Mouse (Mus musculus): ENCODE measurements around the gene Xpo5. TPM values are rescaled to one million over a fixed set of nuclear protein-coding genes. Genes with fewer than 3 reads are reported as not detected.

Xpo5 gene
- total and polyA plus RNA-seq, 3 experiments, result 47.5 to 93.4 (median 82.7) TPM

GRCm38 (mm10) chr17:46269771-46270534 is 67.4 kb downstream of the Xpo5 start:
- Histone ChIP-seq H3K9me3 (replicated peaks; ENCODE audit: insufficient read depth, low read length) (no peaks in the 10 kb centered on the region), H3K4me1 (ENCODE audit: control insufficient read depth in 1 of 2, insufficient read depth in 2 of 2, low read length in 2 of 2) (no peaks in the 10 kb centered on the region), H3K4me3 (ENCODE audit: control insufficient read depth in 1 of 2, insufficient read depth in 1 of 2, low read depth in 2 of 2, low read length in 2 of 2) (no peak overlapping the region), H3K27me3 (ENCODE audit: control insufficient read depth in 1 of 2, insufficient read depth in 2 of 2, low read length in 2 of 2) (no peaks in the 10 kb centered on the region), H3K27ac (ENCODE audit: control insufficient read depth, low read depth, low read length) (no peak overlapping the region), H3K36me3 (ENCODE audit: control insufficient read depth in 1 of 2, insufficient read depth in 2 of 2, low read length in 2 of 2) (peaks cover 0 to 6% of the 10 kb centered on the region in 2 experiments; a peak in 2 of 4 replicates), H3K9ac (ENCODE audit: control insufficient read depth, low read depth, low read length, poor library complexity, severe bottlenecking) (no peak overlapping the region), H3K79me2 (ENCODE audit: control insufficient read depth, insufficient read depth, low read length, poor library complexity) (no peaks in the 10 kb centered on the region)
- TF ChIP-seq ZMIZ1 (IDR thresholded peaks at IDR 0.05; ENCODE audit: low read depth, low read length), result no peak
- no peak for TF ChIP-seq MEF2A (IDR thresholded peaks at IDR 0.05; ENCODE audit: extremely low read depth, insufficient replicate concordance, low read depth, low read length, poor library complexity, severe bottlenecking)
- no peak for TF ChIP-seq MAZ (IDR thresholded peaks at IDR 0.05; ENCODE audit: low read depth, low read length)
- no peak for TF ChIP-seq ZC3H11A (IDR thresholded peaks at IDR 0.05; ENCODE audit: low read depth, low read length)
- no peak for TF ChIP-seq TCF12 (IDR thresholded peaks at IDR 0.05; ENCODE audit: low read depth, low read length)
- TF ChIP-seq EP300 (IDR thresholded peaks at IDR 0.05; ENCODE audit: low read depth in 1 of 2, low read length in 2 of 2), result no peak
- TF ChIP-seq GATA1 (IDR thresholded peaks at IDR 0.05; ENCODE audit: low read depth, low read length), result no peak
- no peak for TF ChIP-seq BHLHE40 (IDR thresholded peaks at IDR 0.05; ENCODE audit: borderline replicate concordance, low read depth, low read length)
- TF ChIP-seq MAX (IDR thresholded peaks at IDR 0.05; ENCODE audit: low read length), result no peak
- no peak for TF ChIP-seq HCFC1 (IDR thresholded peaks at IDR 0.05; ENCODE audit: low read depth, low read length)
- TF ChIP-seq POLR2AphosphoS5 (IDR thresholded peaks at IDR 0.05; ENCODE audit: borderline replicate concordance, low read depth, low read length), result no peak
- TF ChIP-seq CTCF (IDR thresholded peaks at IDR 0.05 in 2 of 3, conservative IDR thresholded peaks at IDR 0.05 in 1 of 3; ENCODE audit: control insufficient read depth in 1 of 3, insufficient read depth in 1 of 3, low read depth in 2 of 3, low read length in 3 of 3, poor library complexity in 1 of 3, severe bottlenecking in 1 of 3), result no peak
- no peak for DNase-seq (ENCODE audit: low read depth, low spot score)

GRCm38 (mm10) chr17:46272058-46272457 is 69.5 kb downstream of the Xpo5 start:
- Histone ChIP-seq H3K27ac (ENCODE audit: control insufficient read depth, low read depth, low read length) (no peak overlapping the region), H3K79me2 (ENCODE audit: control insufficient read depth, insufficient read depth, low read length, poor library complexity) (no peaks in the 10 kb centered on the region), H3K36me3 (ENCODE audit: control insufficient read depth in 1 of 2, insufficient read depth in 2 of 2, low read length in 2 of 2) (peaks cover 0 to 4% of the 10 kb centered on the region in 2 experiments; a peak in 1 of 4 replicates), H3K4me1 (ENCODE audit: control insufficient read depth in 1 of 2, insufficient read depth in 2 of 2, low read length in 2 of 2) (no peaks in the 10 kb centered on the region), H3K27me3 (ENCODE audit: control insufficient read depth in 1 of 2, insufficient read depth in 2 of 2, low read length in 2 of 2) (no peaks in the 10 kb centered on the region), H3K4me3 (ENCODE audit: control insufficient read depth in 1 of 2, insufficient read depth in 1 of 2, low read depth in 2 of 2, low read length in 2 of 2) (no peak overlapping the region), H3K9ac (ENCODE audit: control insufficient read depth, low read depth, low read length, poor library complexity, severe bottlenecking) (no peak overlapping the region), H3K9me3 (replicated peaks; ENCODE audit: insufficient read depth, low read length) (no peaks in the 10 kb centered on the region)
- no peak for DNase-seq (ENCODE audit: low read depth, low spot score)
- TF ChIP-seq GABPA (IDR thresholded peaks at IDR 0.05; ENCODE audit: low read depth, low read length), result no peak
- no peak for TF ChIP-seq RAD21 (IDR thresholded peaks at IDR 0.05; ENCODE audit: low read depth, low read length)
- no peak for TF ChIP-seq USF1 (IDR thresholded peaks at IDR 0.05; ENCODE audit: low read depth, low read length)

All from MEL (cell line).